Mouse (Mus musculus) heart, postnatal 4 days (tissue): ENCODE measurements around the gene Ckmt2. TPM values are rescaled to one million over a fixed set of nuclear protein-coding genes. Genes with fewer than 3 reads are reported as not detected.
A peak's percentile ranks its signal among the peaks of the same experiment; 100 is the strongest.

ENCODE experiments used
- DNase-seq: peaks from one replicate; pipeline ENCODE4 v3.0.0; 2021
- total RNA-seq, 2 experiments: library from RNA; stranded (reverse); gene quantifications; 2 replicates each; pipeline ENCODE4 v1.2.3; 2021

Gene Ckmt2
- total RNA-seq, 2 experiments from 2014 or later, result 279 to 301 TPM

DNA sequence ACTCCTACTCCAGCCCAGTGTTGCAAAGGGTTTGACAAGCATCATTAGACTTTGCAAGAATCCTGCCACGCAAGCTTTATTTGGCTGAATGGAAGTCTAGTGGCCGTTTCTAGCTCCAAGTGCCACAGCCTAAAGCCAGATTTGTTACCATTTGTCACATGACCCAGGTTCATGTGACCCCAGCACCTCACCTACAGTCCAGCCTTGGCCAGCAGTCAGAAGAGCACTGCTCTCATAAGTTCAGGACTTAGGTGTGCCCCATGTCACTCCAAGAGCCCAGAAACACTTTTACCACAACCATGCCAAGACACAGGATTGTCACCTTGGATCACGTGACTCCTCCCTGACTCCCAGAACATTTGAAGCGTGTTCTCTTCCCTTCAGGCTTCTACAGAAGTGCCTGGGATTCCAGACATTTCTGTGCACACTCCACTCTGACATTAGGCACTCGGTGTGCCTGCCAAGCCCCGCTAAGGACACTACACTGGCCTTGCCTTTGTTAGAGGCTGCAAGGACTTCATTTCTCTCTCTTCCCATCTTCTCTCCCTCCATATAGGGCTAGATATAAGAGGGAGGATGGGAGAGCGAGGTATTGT is 2.9 kb downstream of the Ckmt2 start:
- peak; percentile 44 for DNase-seq

GRCm38 (mm10) chr13:91868577-91868976 is 8.1 kb downstream of the Ckmt2 start:
- no peak for DNase-seq

DNA sequence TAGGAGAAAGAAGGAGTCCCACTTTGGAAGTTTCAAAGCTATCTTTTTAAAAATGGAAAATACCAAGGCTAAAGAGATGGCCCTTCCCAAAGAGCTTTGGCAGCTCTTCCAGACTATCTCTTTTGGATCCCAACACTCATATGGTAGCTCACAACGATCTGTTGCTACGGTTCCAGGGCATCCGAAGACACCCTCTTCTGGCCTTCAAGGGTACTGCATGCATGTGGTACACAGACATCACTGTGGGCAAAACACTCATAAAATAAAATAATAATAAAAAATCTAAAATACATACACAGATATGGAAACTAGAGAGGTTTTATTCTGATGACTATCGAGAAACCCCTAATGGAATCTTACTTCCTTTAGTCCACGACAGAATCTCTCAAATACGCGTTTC is 17.9 kb downstream of the Ckmt2 start:
- peak; percentile 22 for DNase-seq

DNA sequence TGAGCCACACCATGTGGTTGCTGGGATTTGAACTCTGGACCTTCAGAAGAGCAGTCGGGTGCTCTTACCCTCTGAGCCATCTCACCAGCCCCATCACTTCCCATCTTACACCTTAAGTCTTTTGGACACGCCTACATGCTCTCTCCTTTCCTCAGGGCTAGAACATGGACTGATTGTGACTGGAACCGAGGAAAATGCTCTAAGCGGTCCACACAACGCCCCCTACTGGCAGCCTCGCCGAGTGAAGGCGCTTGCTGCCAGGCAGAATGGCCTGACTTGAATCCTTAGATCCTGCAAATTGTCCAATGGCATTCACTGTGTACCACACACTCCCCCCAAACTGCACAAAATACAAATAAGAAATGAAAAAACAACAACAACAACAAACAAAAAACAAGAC is 19.3 kb downstream of the Ckmt2 start:
- DNase-seq, result no peak

DNA sequence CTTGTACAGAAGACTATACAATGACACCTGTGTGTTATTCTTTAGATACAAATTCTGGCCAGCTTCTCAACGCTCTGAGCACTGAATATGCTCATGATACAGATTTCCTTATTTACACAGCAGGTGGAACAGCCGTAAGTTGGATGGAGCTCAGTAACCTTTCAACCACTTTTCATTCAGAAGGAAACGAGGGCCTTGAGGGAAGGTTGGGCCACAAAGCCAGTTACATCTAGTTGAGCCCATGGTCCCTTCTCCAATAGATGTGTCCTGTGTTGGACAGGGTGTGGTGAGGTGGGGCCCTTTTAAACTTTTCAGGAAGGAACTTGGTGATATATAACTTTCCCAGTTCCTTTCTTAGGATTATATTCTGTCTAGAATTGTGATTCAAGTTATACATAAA is 22.3 kb downstream of the Ckmt2 start:
- no peak for DNase-seq

- no peak for DNase-seq
Measured at GRCm38 (mm10) chr13:91827876-91828275, 48.8 kb downstream of the Ckmt2 start.

GRCm38 (mm10) chr13:91826066-91826465 is 50.6 kb downstream of the Ckmt2 start:
- DNase-seq, result no peak

GRCm38 (mm10) chr13:91824845-91825550 is 51.7 kb downstream of the Ckmt2 start:
- DNase-seq, result peak; percentile 53

GRCm38 (mm10) chr13:91823735-91824134 is 53.0 kb downstream of the Ckmt2 start:
- DNase-seq, result no peak

DNA sequence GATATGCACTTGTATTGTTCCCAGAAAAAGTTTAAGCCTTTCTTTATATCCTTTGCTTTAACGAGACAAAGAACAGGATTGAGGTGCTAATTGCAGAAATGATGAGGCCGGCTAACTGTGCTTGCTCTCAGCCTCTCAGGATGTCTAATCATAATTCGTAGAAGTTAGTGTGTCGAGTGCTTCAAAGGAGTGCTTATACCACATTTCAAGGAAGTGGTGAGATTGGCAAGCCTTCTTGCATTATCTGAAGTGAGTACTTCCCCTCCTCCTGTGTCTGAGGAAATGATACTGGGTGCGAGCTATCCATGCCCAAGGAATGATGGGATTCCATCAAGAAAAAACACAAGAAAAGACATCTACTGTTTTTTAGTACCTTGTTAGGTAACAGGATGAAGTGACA is 62.0 kb downstream of the Ckmt2 start:
- DNase-seq, result no peak

DNA sequence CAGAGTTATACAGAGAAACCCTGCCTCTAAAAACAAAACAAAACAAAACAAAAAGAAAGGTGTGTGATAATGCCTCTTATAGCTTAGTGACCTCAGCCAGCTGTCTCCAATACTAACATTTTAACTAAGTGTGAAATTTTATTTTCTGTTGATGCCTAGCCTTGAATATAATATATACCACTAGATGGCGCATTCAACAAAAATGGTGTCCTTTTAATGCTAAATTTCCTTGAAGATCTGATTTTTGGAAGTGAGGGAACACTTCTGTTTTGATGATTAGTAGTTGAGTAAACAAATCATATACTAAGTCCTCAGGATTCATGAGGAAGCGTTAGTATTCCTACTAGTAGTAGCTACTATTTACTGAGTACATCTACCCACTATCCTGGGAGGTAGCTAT is 67.2 kb downstream of the Ckmt2 start:
- DNase-seq, result no peak

- DNase-seq, result peak; percentile 4
Measured at GRCm38 (mm10) chr13:91807874-91808575, 68.7 kb downstream of the Ckmt2 start.

- DNase-seq, result peak; percentile 88
Measured at GRCm38 (mm10) chr13:91807155-91807839, 69.4 kb downstream of the Ckmt2 start, which contains the start of gene Zcchc9. Gene Zcchc9 (minus strand): TSS chr13:91807705.

Other genes starting within 250 kb of the Ckmt2 start
- gene Acot12, start 135.4 kb downstream of the Ckmt2 start, total RNA-seq, result not detected
- gene Zcchc9, start 69.2 kb downstream of the Ckmt2 start, total RNA-seq, result 10 to 100 TPM; 21.6 to 22.9 TPM